Mouse (Mus musculus): ENCODE measurements around the gene Fbxo17. TPM values are rescaled to one million over a fixed set of nuclear protein-coding genes. Genes with fewer than 3 reads are reported as not detected.

The Fbxo17 gene
- polyA plus RNA-seq, 1 experiment from 2014 or later, result 3.3 TPM

DNA sequence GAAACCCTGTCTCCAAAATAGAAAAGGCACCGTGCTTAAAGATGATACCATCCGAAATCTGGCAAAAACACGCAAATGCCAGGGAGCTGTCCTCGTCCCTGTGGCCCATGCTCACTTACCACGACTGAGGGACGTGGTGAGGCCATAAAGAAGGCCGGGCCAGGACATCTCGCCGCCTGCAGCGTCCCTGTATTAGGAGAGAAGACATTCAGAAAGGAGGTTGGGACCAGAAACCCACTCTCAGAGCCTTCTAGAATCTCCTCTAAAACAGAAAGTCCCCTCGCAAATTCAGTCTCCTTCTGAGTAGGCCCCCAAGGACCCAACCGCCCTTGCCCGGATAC, 24.7 kb downstream of the Fbxo17 start:
- Histone ChIP-seq H3K4me2 (replicated peaks) (peak overlapping the region; percentile 86), H3K4me3 (replicated peaks) (peak overlapping the region; percentile 67), H3K4me1 (replicated peaks) (peaks cover 14% of the 10 kb centered on the region), H3K27ac (peak overlapping the region; percentile 63), H3K36me3 (peaks cover 47% of the 10 kb centered on the region), H3K27me3 (no peaks in the 10 kb centered on the region), H3K9ac (replicated peaks) (peak overlapping the region; percentile 88), H3K9me3 (no peaks in the 10 kb centered on the region)
- ATAC-seq, result peak; percentile 29
- WGBS, result 2% methylated on average over 13 of the region's 13 CpGs

DNA sequence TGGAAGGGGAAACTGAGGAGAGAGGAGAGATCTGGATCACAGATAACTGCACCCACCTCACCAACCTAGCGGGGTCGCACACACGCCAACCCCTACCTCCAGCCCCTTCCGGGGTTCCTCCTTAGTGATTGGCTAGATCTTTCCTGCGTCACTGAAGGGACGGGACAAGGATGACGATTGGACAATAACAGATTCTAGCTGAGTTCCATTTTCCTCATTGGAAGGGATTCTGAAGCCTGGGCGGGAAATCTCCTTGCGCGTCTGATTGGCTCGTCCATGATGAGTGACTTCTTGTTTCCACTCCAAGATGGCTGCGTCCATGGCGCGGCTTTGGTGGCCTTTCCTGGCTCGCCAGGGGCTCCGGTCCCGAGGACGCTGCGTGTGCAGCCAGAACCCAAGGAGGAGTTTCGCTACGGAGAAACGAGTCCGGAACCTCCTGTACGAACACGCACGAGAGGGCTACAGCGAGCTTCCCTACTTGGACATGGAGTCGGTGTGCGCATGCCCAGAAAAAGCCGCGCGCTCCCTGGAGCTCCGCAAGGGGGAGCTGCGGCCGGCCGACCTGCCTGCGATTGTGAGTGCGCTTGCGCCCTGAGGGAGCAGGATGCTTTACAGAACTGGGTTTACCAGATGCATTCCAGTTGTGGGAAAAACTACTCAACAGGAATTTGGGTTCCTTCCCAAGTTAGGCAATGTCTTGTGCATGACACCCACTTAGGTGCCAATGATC, 25.3 kb downstream of the Fbxo17 start, which contains the start of the genes Mrps12 and Sars2:
Mrps12 (minus strand) TSS at position 112 of the 730 bp plus-strand sequence.
Sars2 (plus strand) TSS at position 284 of the 730 bp plus-strand sequence.
- WGBS, result under 1% methylated on average over 39 of the region's 39 CpGs
- Histone ChIP-seq H3K27me3 (no peaks in the 10 kb centered on the region), H3K4me1 (replicated peaks) (peaks cover 14% of the 10 kb centered on the region), H3K36me3 (peaks cover 46% of the 10 kb centered on the region), H3K27ac (peak within 1 kb of the TSS; percentile 83), H3K4me2 (replicated peaks) (peak within 1 kb of the TSS; percentile 86), H3K9me3 (no peaks in the 10 kb centered on the region), H3K4me3 (replicated peaks) (peak within 1 kb of the TSS; percentile 67), H3K9ac (replicated peaks) (peak within 1 kb of the TSS; percentile 88)
- ATAC-seq, result peak; percentile 99

DNA sequence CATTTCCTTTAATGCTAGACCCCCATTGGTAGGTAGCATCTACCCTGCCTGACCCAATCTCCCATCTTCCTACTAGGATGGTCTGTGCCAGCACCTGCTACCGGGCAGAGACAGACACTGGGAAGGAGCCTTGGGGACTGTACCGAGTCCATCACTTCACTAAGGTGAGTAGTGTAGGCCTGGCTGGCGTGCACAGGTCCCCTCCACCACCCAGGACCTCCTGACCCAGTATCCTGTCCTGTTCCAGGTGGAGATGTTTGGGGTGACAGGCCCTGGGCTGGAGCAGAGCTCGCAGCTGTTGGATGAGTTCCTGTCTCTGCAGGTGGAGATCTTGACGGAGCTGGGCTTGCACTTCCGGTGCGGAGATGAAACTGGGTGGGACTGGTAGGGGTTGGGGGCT, 33.3 kb downstream of the Fbxo17 start:
- ATAC-seq, result no peak
- Histone ChIP-seq H3K4me2 (replicated peaks) (no peak overlapping the region), H3K36me3 (peaks cover 48% of the 10 kb centered on the region), H3K4me3 (replicated peaks) (no peak overlapping the region), H3K4me1 (replicated peaks) (no peaks in the 10 kb centered on the region), H3K9me3 (no peaks in the 10 kb centered on the region), H3K27me3 (no peaks in the 10 kb centered on the region), H3K9ac (replicated peaks) (no peak overlapping the region), H3K27ac (no peak overlapping the region)
- 94% methylated on average over 7 of the region's 7 CpGs for WGBS

DNA sequence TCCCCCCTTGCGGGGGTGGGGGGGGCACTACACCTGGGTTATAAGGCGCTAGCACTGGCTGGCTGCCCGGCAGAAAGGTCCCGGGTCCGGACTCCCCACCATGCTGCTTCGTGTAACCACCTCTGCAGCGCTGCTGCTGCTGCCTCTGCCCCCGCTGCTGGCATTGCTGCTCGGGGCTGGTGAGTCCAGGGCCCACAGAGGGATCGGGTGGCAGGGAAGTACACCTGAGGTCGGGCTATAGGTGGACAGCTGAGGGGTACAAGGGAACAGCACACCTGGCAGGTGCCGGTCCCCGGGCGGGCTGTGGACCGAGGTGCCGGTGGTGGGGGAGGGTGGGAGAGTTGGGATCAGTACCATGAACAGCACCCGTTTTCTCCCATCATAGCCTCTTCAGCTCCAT, 39.5 kb downstream of the Fbxo17 start, which contains the start of gene Ccer2:
Ccer2 (plus strand) TSS at position 96 of the 400 bp plus-strand sequence.
- Histone ChIP-seq H3K4me1 (replicated peaks) (peaks cover 8% of the 10 kb centered on the region; the same call in 1 of the 2 replicates), H3K36me3 (peaks cover 46% of the 10 kb centered on the region), H3K4me2 (replicated peaks) (peak within 1 kb of the TSS; percentile 42), H3K4me3 (replicated peaks) (0 out of 2 replicates have a peak within 1 kb of the TSS, but pooled peaks have one; percentile 6), H3K27me3 (peaks cover 12% of the 10 kb centered on the region), H3K9me3 (no peaks in the 10 kb centered on the region), H3K27ac (no peak within 1 kb of the TSS), H3K9ac (replicated peaks) (peak within 1 kb of the TSS; percentile 46)
- WGBS, result 4% methylated on average over 17 of the region's 17 CpGs
- peak; percentile 38; the same call in 1 of the 2 replicates for ATAC-seq

DNA sequence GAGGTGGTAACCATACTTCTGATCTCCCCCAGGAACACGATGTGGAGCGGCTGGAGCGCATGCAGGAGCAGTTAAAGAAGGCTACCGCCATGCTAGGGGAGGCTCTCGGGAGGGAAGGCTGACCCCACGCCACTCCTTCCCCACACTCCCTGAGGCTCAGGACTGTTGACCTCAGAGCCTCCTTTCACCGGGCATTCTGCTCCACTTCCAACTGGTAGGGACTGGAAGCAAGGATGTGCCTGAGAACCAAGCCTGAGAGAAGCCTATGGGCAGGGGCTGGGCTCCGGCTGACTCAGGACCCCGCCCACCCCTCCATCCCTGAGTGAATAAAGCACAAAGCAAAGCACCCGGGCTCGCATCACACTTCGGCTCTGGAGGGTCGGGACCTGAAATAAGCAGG, 42.0 kb downstream of the Fbxo17 start:
- WGBS, result 76% methylated on average over 13 of the region's 13 CpGs
- H3K4me3 ChIP-seq (replicated peaks), result no peak overlapping the region
- no peak overlapping the region for H3K4me2 ChIP-seq (replicated peaks)
- no peaks in the 10 kb centered on the region for H3K9me3 ChIP-seq
- H3K27me3 ChIP-seq, result peaks cover 12% of the 10 kb centered on the region
- no peak overlapping the region for H3K9ac ChIP-seq (replicated peaks)
- no peak for ATAC-seq
- no peak overlapping the region for H3K27ac ChIP-seq
- H3K36me3 ChIP-seq, result peaks cover 59% of the 10 kb centered on the region
- H3K4me1 ChIP-seq (replicated peaks), result peaks cover 8% of the 10 kb centered on the region; the same call in 1 of the 2 replicates

DNA sequence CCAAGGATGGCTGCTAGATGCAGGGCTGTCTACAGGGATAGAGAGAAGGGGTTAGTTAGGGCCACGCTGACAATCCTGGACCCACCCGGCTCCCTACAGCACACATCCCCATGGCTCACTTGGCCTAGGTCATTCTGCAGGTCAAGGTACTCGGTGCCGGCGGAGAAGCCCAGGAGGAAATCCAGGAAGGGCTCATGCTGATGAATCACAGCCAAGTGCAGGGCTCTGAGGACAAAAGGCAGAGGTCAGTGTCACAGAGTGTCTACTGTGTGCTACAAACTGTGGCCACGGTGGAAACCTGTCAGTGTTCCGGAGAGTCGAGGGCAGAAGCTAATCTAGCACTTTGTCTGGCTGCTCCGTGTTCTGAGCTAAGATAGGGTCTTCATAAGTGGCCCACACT, 45.3 kb downstream of the Fbxo17 start:
- H3K9ac ChIP-seq (replicated peaks), result no peak overlapping the region
- WGBS, result 95% methylated on average over 9 of the region's 9 CpGs
- no peak overlapping the region for H3K4me3 ChIP-seq (replicated peaks)
- no peak overlapping the region for H3K27ac ChIP-seq
- no peak for ATAC-seq
- H3K4me1 ChIP-seq (replicated peaks), result peaks cover 14% of the 10 kb centered on the region
- no peaks in the 10 kb centered on the region for H3K9me3 ChIP-seq
- H3K36me3 ChIP-seq, result peaks cover 52% of the 10 kb centered on the region
- no peak overlapping the region for H3K4me2 ChIP-seq (replicated peaks)
- no peaks in the 10 kb centered on the region; the same call in 1 of the 2 replicates for H3K27me3 ChIP-seq

DNA sequence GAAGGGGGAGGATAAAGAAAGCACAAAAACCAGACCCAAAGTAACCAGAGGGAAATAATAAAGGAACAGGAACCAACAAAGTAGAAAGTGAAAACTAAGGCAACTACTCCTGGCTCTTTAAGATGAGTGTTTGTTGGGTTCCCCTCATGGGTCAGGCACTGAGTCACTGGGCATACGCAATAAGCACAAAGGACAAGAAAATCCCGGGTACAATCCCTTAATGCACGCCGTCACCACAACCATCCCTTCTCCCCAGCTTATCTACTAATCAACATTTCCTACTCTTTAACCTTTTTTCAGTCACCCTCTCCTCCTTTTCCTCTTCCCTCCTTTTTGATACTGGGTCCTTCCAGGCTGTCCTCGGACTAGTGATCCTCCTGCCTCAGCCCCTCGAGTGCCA, 48.6 kb downstream of the Fbxo17 start:
- Histone ChIP-seq H3K4me2 (replicated peaks) (peak overlapping the region; percentile 70), H3K4me1 (replicated peaks) (peaks cover 36% of the 10 kb centered on the region), H3K27me3 (no peaks in the 10 kb centered on the region), H3K4me3 (replicated peaks) (peak overlapping the region; percentile 75), H3K9me3 (no peaks in the 10 kb centered on the region), H3K27ac (no peak overlapping the region), H3K36me3 (peaks cover 28% of the 10 kb centered on the region), H3K9ac (replicated peaks) (peak overlapping the region; percentile 73; the same call in 1 of the 2 replicates)
- 84% methylated on average over 6 of the region's 6 CpGs for WGBS
- no peak for ATAC-seq

DNA sequence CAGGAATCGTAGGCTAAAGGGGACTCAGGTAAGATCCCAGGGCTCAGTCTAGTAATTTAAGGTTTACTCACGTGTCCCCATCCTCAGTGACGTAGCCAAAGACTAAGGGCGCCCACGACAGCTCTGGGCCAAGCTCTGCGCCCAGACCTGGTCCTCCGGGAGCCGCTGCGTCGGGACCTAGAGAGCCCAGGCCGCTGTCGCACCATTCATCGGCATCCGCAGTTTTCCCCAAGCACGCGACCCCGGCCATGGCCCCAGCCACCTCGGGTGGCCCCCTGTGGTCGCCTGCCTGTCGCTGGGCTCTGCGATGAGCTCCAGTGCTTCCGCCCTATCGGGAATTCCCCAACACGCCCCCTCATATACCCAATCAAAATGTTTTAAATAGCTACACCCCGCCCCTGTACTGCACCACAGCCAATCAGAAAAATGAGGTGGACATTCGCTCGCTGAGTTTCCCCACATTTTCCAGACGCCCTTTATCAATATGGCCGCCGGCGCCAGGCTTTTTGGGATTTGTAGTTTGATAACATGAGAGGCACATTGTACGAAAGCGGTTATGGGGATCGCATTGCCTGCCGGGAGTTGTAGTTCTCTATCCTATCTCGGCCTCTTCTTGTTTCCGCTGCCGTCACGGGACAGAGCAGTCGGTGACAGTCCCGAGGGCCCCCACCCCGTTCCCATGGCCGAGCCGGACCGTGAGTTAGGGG, 49.7 kb downstream of the Fbxo17 start, which contains the start of gene Sirt2:
Sirt2 (plus strand) TSS at position 563 of the 707 bp plus-strand sequence.
- H3K9me3 ChIP-seq, result no peaks in the 10 kb centered on the region

DNA sequence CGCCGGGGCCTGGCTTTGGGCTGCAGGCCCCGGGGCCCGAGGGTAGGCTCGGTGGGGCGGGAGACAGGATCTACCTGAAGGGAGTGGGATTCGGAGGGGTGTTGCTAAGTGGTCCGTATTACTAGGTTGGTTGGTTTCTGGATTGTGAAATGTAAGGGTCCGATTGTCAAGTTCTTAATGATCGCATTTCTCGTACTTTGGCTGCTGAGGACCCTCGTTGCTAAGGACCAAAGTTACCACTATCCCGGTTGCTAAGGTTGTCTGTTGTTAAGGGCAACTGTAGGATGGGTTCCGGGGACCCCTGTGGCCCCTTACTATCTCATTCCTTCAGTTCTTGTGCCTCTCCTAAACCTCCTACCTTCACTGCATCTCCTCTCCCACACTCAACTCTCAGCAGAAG, 50.3 kb downstream of the Fbxo17 start:
- Histone ChIP-seq H3K27me3 (no peaks in the 10 kb centered on the region), H3K9me3 (no peaks in the 10 kb centered on the region), H3K9ac (replicated peaks) (peak overlapping the region; percentile 76), H3K27ac (no peak overlapping the region; the same call in 1 of the 2 replicates), H3K4me3 (replicated peaks) (peak overlapping the region; percentile 75), H3K4me2 (replicated peaks) (peak overlapping the region; percentile 71), H3K4me1 (replicated peaks) (peaks cover 36% of the 10 kb centered on the region), H3K36me3 (peaks cover 11% of the 10 kb centered on the region)
- 3% methylated on average over 14 of the region's 14 CpGs for WGBS
- peak; percentile 28 for ATAC-seq

More for the DNA sequence above, 49.7 kb downstream of the Fbxo17 start, which contains the start of gene Sirt2:
- ATAC-seq, result peak; percentile 98
- WGBS, result under 1% methylated on average over 45 of the region's 45 CpGs
- peak within 1 kb of the TSS; percentile 71 for H3K4me2 ChIP-seq (replicated peaks)
- peaks cover 17% of the 10 kb centered on the region for H3K36me3 ChIP-seq
- peaks cover 36% of the 10 kb centered on the region for H3K4me1 ChIP-seq (replicated peaks)
- no peak within 1 kb of the TSS; the same call in 1 of the 2 replicates for H3K27ac ChIP-seq
- H3K4me3 ChIP-seq (replicated peaks), result peak within 1 kb of the TSS; percentile 75
- no peaks in the 10 kb centered on the region for H3K27me3 ChIP-seq
- peak within 1 kb of the TSS; percentile 76 for H3K9ac ChIP-seq (replicated peaks)

DNA sequence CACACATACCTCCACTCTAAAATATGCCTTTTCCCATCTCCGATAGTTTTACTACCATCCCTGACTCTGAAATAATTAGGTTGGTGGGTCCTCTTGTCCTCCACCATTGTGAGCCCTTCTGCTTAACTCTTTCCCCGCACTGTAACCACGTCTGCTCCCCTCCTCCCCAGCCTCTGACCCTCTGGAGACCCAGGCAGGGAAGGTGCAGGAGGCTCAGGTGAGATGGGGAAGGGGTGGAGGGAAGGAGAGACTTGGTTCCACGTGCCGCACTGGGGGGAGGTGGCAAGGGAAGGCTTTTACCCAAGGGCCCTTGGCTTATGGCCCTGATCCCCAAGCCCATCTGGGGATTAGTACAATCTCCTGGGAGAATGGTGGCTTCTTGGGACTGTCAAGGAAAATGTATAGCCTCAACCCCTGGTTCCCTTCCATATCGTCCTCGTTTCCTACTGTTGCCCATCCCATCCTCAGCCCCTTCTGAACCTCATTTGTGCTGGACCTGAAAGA, 50.9 kb downstream of the Fbxo17 start, which contains the start of gene Nfkbib:
Nfkbib (minus strand) TSS at position 51 of the 504 bp plus-strand sequence.
- H3K9me3 ChIP-seq, result no peaks in the 10 kb centered on the region
- H3K27ac ChIP-seq, result no peak within 1 kb of the TSS; the same call in 1 of the 2 replicates
- H3K36me3 ChIP-seq, result peaks cover 12% of the 10 kb centered on the region
- H3K4me3 ChIP-seq (replicated peaks), result peak within 1 kb of the TSS; percentile 75
- no peak for ATAC-seq
- H3K4me2 ChIP-seq (replicated peaks), result peak within 1 kb of the TSS; percentile 71
- 71% methylated on average over 7 of the region's 7 CpGs for WGBS
- no peaks in the 10 kb centered on the region for H3K27me3 ChIP-seq
- peak within 1 kb of the TSS; percentile 76 for H3K9ac ChIP-seq (replicated peaks)
- peaks cover 36% of the 10 kb centered on the region for H3K4me1 ChIP-seq (replicated peaks)

DNA sequence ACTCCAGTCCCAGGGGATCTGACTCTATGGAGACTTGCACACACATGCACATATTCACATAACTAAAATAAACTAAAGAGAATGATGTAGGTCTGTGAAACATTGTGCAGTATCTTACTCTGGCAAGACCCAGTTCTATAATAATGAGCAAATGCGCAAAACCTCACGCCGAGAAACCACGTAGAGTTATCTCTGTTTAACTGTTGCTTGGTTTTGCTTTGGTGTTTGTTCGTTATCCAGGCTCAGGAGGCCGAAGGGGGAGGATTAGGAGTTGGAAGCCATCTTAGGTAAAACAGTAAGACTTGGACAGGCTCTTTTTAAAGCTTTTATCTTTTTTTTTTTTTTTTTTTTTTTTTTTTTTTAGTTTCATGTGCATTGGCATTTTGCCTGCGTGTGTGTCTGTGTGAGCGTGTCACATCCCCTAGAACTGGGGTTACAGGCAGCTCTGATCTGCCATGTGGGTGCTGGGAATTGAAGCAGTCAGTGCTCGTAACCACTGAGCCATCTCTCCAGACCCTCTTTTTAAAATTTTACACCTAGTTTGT, 52.9 kb downstream of the Fbxo17 start:
- H3K27ac ChIP-seq, result no peak overlapping the region
- WGBS, result 92% methylated on average over 9 of the region's 9 CpGs
- H3K4me2 ChIP-seq (replicated peaks), result no peak overlapping the region
- peaks cover 16% of the 10 kb centered on the region; the same call in 1 of the 2 replicates for H3K36me3 ChIP-seq
- no peaks in the 10 kb centered on the region for H3K27me3 ChIP-seq
- H3K4me3 ChIP-seq (replicated peaks), result no peak overlapping the region
- peaks cover 41% of the 10 kb centered on the region for H3K4me1 ChIP-seq (replicated peaks)
- H3K9me3 ChIP-seq, result no peaks in the 10 kb centered on the region
- no peak overlapping the region for H3K9ac ChIP-seq (replicated peaks)
- no peak for ATAC-seq
